Mouse (Mus musculus) liver, embryonic 13.5 days (tissue): ENCODE data around the gene Zfp771. TPM values are rescaled to one million over a fixed set of nuclear protein-coding genes. Genes with fewer than 3 reads are reported as not detected.

Source experiments
- ATAC-seq: fragments of 200-750 bp; cut with Nextera tagmentation; 2 replicates; pipeline ENCODE4 v1.8.0; 2017; ENCODE audit warnings: low read depth, mild to moderate bottlenecking, moderate number of reproducible peaks, moderate library complexity
- DNase-seq: peaks from one replicate; pipeline ENCODE4 v3.0.0; 2022
- H3K27ac ChIP-seq: fragments of 300-500 bp; sonication (generic); 2 replicates; pipeline ENCODE4 v1.5.1; 2015; ENCODE audit warnings: moderate library complexity, mild to moderate bottlenecking, inconsistent platforms
- H3K27me3 ChIP-seq: fragments of 300-500 bp; sonication (generic); 2 replicates; pipeline ENCODE4 v1.6.1; 2015; ENCODE audit warnings: mild to moderate bottlenecking, inconsistent platforms
- H3K36me3 ChIP-seq: fragments of 300-500 bp; sonication (generic); 2 replicates; pipeline ENCODE4 v1.6.1; 2015; ENCODE audit warnings: mild to moderate bottlenecking, inconsistent platforms
- H3K4me1 ChIP-seq: fragments of 300-500 bp; sonication (generic); replicated peaks from 2 replicates; pipeline ENCODE4 v1.6.1; 2015; ENCODE audit warnings: inconsistent platforms
- H3K4me2 ChIP-seq: fragments of 300-500 bp; sonication (generic); 2 replicates; pipeline ENCODE4 v1.6.1; 2015; ENCODE audit warnings: inconsistent platforms, mild to moderate bottlenecking, moderate library complexity
- H3K4me3 ChIP-seq: fragments of 300-500 bp; sonication (generic); replicated peaks from 2 replicates; pipeline ENCODE4 v1.5.1; 2015; ENCODE audit warnings: mild to moderate bottlenecking, inconsistent platforms
- H3K9ac ChIP-seq: fragments of 300-500 bp; sonication (generic); 2 replicates; pipeline ENCODE4 v1.6.1; 2015; ENCODE audit warnings: mild to moderate bottlenecking, inconsistent platforms
- H3K9me3 ChIP-seq: fragments of 300-500 bp; sonication (generic); replicated peaks from 2 replicates; pipeline ENCODE4 v1.6.1; 2016; ENCODE audit warnings: inconsistent platforms
- WGBS: fragments of 180-500 bp; shearing (Covaris S2); methylation state at CpG from one replicate; pipeline ENCODE4 v1.1.7; 2015; ENCODE audit not compliant: insufficient replicate concordance; 5-methylcytosine and 5-hydroxymethylcytosine counted together
- polyA plus RNA-seq: library from polyadenylated mRNA; unstranded; fragments of >200 nt; fragmentation: Nextera tagmentation; extraction: Ambion mirVana; gene quantifications from 2 replicates; pipeline ENCODE4 v1.2.1, GENCODE M21; 2015

Gene Zfp771
- polyA plus RNA-seq, 1 experiment from 2014 or later, result 20.6 TPM

- 53% methylated on average over 5 of the region's 5 CpGs for WGBS
- 0 out of 2 replicates have a peak, but pooled peaks have one; percentile 39 for ATAC-seq
- Histone ChIP-seq H3K27ac (peak overlapping the region; percentile 19; the same call in 1 of the 2 replicates), H3K27me3 (no peaks in the 10 kb centered on the region), H3K9ac (0 out of 2 replicates have a peak overlapping the region, but pooled peaks have one; percentile 33), H3K36me3 (no peaks in the 10 kb centered on the region), H3K4me2 (peak overlapping the region; percentile 42), H3K9me3 (no peaks in the 10 kb centered on the region), H3K4me1 (peaks cover 13% of the 10 kb centered on the region), H3K4me3 (peak overlapping the region; percentile 25)
- no peak for DNase-seq
Observed at GRCm38 (mm10) chr7:127296786-127297555, 52.9 kb downstream of the Zfp771 start.

GRCm38 (mm10) chr7:127297586-127298193 is 53.6 kb downstream of the Zfp771 start:
- H3K4me3 ChIP-seq, result 0 out of 2 replicates have a peak overlapping the region, but pooled peaks have one; percentile 4
- no peak overlapping the region for H3K9ac ChIP-seq
- H3K27ac ChIP-seq, result no peak overlapping the region
- WGBS, result 66% methylated on average over 5 of the region's 5 CpGs
- 0 out of 2 replicates have a peak overlapping the region, but pooled peaks have one; percentile 1 for H3K4me2 ChIP-seq
- H3K4me1 ChIP-seq, result peaks cover 13% of the 10 kb centered on the region
- DNase-seq (no peak), ATAC-seq (no peak)
- H3K9me3 ChIP-seq, result no peaks in the 10 kb centered on the region
- no peaks in the 10 kb centered on the region for H3K27me3 ChIP-seq
- no peaks in the 10 kb centered on the region for H3K36me3 ChIP-seq

Other genes with a start within 250 kb of the Zfp771 start
- gene Mvp, start 229.7 kb upstream of the Zfp771 start, polyA plus RNA-seq, result 7.8 and 8.6 TPM in 2 replicates
- 0.27 TPM in 1 of 2 replicates, not detected in the other for gene Pagr1b, start 227.8 kb upstream of the Zfp771 start, polyA plus RNA-seq
- gene Pagr1a, start 226.9 kb upstream of the Zfp771 start, polyA plus RNA-seq, result 38.7 and 50.1 TPM in 2 replicates
- 5.1 and 11.3 TPM in 2 replicates for gene Gm42742, start 223.2 kb upstream of the Zfp771 start, polyA plus RNA-seq
- gene Prrt2, start 223.1 kb upstream of the Zfp771 start, polyA plus RNA-seq, result 0.22 and 0.47 TPM in 2 replicates
- 38.2 and 42.2 TPM in 2 replicates for gene Maz, start 217.2 kb upstream of the Zfp771 start, polyA plus RNA-seq
- 109 and 122 TPM in 2 replicates for gene Kif22, start 201.8 kb upstream of the Zfp771 start, polyA plus RNA-seq
- gene Zg16, start 156.9 kb upstream of the Zfp771 start, polyA plus RNA-seq, result not detected in 2 replicates
- gene AI467606, start 152.9 kb upstream of the Zfp771 start, polyA plus RNA-seq, result 7.0 and 7.3 TPM in 2 replicates
- gene Qprt, start 122.0 kb upstream of the Zfp771 start, polyA plus RNA-seq, result 44.4 and 49.1 TPM in 2 replicates
- gene Spn, start 106.5 kb upstream of the Zfp771 start, polyA plus RNA-seq, result 8.2 and 8.7 TPM in 2 replicates
- gene Cd2bp2, start 48.2 kb upstream of the Zfp771 start, polyA plus RNA-seq, result 27.1 and 32.1 TPM in 2 replicates
- 15.8 and 15.9 TPM in 2 replicates for gene Tbc1d10b, start 35.8 kb upstream of the Zfp771 start, polyA plus RNA-seq
- 42.7 and 46.8 TPM in 2 replicates for gene Mylpf, start 35.4 kb upstream of the Zfp771 start, polyA plus RNA-seq
- 8.3 and 9.0 TPM in 2 replicates for gene Zfp553, start 11.2 kb upstream of the Zfp771 start, polyA plus RNA-seq
- gene Sept1, start 11.1 kb upstream of the Zfp771 start, polyA plus RNA-seq, result 9.7 and 9.8 TPM in 2 replicates
- gene Dctpp1, start 16.4 kb downstream of the Zfp771 start, polyA plus RNA-seq, result 134 and 136 TPM in 2 replicates
- gene Sephs2, start 29.8 kb downstream of the Zfp771 start, polyA plus RNA-seq, result 138 and 169 TPM in 2 replicates
- 4.1 and 5.2 TPM in 2 replicates for gene Itgal, start 52.0 kb downstream of the Zfp771 start, polyA plus RNA-seq
- gene Zfp768, start 101.3 kb downstream of the Zfp771 start, polyA plus RNA-seq, result 3.1 and 3.5 TPM in 2 replicates
- gene Zfp747, start 131.8 kb downstream of the Zfp771 start, polyA plus RNA-seq, result 1.7 and 2.1 TPM in 2 replicates
- 1.3 and 1.4 TPM in 2 replicates for gene 9130019O22Rik, start 142.9 kb downstream of the Zfp771 start, polyA plus RNA-seq
- gene E430018J23Rik, start 149.4 kb downstream of the Zfp771 start, polyA plus RNA-seq, result 1.3 and 1.4 TPM in 2 replicates
- gene Zfp764, start 162.5 kb downstream of the Zfp771 start, polyA plus RNA-seq, result 1.1 and 1.8 TPM in 2 replicates
- gene Zfp688, start 177.8 kb downstream of the Zfp771 start, polyA plus RNA-seq, result 9.1 and 10.4 TPM in 2 replicates
- 2.2 and 2.4 TPM in 2 replicates for gene Zfp689, start 204.9 kb downstream of the Zfp771 start, polyA plus RNA-seq
- 19.4 and 24.0 TPM in 2 replicates for gene Prr14, start 215.3 kb downstream of the Zfp771 start, polyA plus RNA-seq
- gene Fbrs, start 234.9 kb downstream of the Zfp771 start, polyA plus RNA-seq, result 3.6 and 3.7 TPM in 2 replicates